Mouse (Mus musculus) testis, adult 2 months (tissue): Measurements from ENCODE around the gene Chd6.

Experiments
- CTCF ChIP-seq: fragments of 200-500 bp; IDR thresholded peaks from 2 replicates; pipeline ENCODE4 v1.5.1; 2012; ENCODE audit warnings: low read depth, mild to moderate bottlenecking, inconsistent platforms, low read length, moderate library complexity; ENCODE audit not compliant: control insufficient read depth, insufficient read depth, insufficient replicate concordance
- POLR2A ChIP-seq: fragments of 200-500 bp; IDR thresholded peaks from 2 replicates; pipeline ENCODE4 v1.6.1; 2012; ENCODE audit warnings: low read depth, mild to moderate bottlenecking, inconsistent platforms, low read length, moderate library complexity; ENCODE audit not compliant: control insufficient read depth

DNA sequence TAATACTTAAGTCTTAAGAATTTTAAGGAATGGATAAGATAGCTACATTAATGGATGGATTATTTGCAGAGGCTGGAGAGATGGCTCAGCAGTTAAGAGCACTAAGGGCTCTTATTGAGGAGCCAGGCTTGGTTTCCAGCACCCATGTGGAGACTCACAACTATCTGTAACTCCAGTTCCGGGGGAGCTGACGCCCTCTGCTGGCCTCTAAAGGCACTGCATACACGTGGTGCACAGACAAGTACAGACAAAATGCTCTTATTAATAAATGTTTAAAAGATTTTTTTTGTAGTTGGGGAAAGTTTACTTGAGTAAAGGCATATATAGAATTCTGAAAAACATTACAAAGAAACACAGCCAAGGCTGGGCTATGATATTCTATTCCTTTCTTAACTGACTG is 66.0 kb downstream of the Chd6 start:
- TF ChIP-seq CTCF (peak; percentile 75; the same call in 1 of the 2 replicates), POLR2A (no peak)
